Mouse (Mus musculus): Measurements from ENCODE around the gene Akap8. TPM values are rescaled to one million over a fixed set of nuclear protein-coding genes. Genes with fewer than 3 reads are reported as not detected.

The Akap8 gene
- polyA plus RNA-seq, 3 experiments from 2014 or later, result 122 to 190 (median 146) TPM

- no peak for ATAC-seq
Observed at GRCm38 (mm10) chr17:32348406-32348805, 27.4 kb upstream of the Akap8 start.

DNA sequence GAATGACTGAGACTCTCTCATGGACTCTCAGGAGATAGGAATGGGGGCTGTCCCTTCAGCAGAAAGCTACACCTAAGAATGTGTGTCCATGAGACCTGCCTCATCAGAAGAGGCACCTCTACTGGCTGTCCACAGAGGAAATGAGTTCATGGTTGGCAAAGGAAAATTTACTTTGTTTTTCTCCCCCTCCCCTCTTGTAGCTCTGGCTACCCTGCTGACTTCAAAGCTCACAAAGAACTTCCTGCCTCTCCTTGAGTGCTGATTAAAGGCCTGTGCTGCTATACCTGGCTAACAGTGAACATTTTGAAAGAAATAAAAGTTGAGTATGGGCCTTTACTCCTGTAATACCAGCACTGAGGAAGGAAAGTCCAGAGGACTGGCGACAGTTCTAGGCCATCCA lies 20.1 kb upstream of the Akap8 start:
- ATAC-seq, result peak; percentile 65

DNA sequence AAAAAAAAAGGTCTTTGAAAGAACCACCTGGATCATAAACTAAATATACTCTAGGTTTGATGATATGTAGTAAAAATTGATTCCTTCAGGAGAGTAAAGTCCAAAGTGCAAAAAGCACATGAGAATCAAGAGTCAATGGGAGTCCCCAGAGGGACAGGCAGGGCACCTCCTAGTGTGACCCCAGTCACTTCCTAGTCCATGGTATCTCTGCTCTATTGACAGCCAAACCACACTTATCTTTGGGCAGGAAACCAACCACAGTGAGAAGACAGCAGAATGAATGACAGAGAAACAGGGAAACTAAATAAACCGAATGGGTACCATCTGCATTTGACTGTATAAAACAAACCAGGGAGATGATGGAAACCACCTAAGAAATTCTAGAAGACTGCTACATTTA lies 19.1 kb upstream of the Akap8 start:
- ATAC-seq, result no peak

DNA sequence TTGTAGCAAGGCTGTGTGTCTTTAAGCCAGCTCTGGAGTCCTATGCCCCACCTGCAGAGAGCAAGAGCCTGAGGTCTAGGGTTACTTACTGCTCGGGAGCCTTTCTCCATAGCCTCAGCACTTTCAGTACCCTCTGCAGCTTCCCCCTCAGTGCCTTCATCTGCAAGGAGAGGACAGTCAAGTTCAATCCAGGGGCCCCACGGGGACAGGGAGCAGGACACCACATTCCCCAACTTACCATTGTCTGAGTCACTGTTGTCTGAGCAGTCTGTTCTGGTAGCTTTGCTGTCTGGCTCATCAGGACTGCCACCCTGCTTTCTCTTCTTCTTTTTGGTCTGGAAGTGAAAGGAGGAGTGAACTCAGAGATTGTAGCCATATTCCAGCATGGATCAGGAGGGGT lies 14.8 kb upstream of the Akap8 start:
- no peak for ATAC-seq

DNA sequence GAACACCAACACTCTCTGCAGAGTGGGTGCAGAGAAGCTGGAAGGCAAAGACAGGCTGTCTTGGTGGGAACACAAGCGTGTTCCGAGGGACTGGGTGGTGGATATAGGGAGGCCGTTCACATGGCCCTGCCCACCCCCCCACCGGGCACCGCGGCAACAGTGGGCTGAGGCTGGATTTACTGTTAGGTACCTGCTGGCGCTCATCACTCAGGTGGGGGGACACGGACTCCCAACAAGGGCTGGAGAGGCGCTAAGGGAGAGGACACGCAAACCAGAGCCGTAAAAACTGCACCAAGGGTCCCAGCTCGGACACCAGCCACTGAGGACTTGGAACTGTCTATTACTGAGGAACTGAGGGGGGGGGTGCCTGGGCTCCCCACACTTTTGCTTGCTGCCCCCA lies 13.9 kb upstream of the Akap8 start:
- no peak for ATAC-seq

DNA sequence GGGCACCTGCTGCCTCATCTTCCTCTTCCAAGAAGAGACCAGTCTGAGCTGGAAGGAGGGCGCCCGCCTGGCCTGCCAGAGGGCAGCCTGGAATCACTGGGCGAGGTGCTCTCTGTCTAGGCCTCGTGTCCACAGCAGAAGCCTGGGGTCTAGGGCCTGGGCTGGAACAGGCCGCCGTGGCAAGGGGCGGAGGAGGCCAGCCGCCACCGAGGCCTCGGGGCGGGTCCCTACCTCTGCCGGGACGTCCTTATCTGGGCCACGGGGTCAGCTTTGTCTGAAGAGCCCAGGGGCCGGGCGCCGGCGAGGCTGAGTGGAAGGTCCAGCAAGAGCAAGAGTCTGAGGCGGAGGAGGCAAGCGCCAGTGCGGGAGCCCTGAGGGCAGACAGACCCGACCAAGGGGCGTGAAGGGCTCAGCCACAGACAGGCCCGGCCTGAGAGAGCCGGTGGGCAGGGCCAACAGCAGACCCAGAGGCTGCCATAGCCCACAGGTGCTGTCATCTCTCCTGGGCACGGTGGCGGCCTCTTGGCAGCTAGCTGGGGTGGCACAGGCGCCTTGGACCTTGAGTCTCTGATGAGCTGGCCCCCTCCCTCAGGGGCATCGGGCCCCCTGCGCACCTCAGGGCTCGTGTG lies 12.8 kb upstream of the Akap8 start:
- ATAC-seq, result no peak

DNA sequence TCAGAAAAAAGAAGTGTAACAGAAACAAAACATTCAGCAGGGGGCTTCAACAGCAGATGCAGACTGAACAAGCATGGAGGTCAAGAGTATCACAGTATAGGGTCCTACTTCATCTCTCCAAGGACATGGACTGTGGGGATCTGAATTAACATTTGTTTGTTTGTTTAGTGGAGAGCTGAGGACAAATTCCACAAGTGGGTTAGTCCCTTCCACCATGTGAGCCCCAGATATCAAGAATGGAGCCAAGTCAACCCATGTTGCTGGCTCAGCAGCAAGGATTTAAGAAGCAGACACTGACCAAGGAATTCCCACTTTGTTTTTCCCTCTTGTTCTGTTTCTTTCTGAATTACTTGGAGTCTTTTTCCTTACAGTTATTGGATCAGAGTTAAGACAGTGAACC lies 6.5 kb upstream of the Akap8 start:
- no peak for ATAC-seq

GRCm38 (mm10) chr17:32322809-32323208 lies 1.8 kb upstream of the Akap8 start:
- ATAC-seq, result no peak

GRCm38 (mm10) chr17:32321836-32322235 lies 798 bp upstream of the Akap8 start:
- no peak for ATAC-seq

GRCm38 (mm10) chr17:32321390-32321734 lies 324 bp upstream of the Akap8 start:
- ATAC-seq, result peak; percentile 44

DNA sequence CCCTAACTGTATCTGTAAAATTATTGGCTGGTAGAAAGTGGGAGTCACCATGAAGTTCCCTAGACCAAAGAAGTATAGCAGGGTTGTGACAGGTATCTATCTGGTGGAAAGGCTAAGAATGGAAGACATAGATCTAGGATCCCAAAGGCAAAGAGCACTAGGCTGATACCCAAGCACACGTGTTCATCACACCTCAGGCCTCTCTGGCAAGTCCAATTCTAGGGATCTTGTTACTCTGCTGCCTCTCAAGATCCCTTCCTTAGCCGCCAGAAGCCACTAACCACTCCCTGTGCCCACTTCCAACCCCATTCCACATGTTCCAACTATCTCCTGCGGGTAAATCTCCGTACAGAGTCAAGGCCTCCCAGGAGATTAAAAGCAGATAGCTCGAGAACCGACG lies 1.1 kb downstream of the Akap8 start:
- ATAC-seq, result no peak

- no peak for ATAC-seq
Observed at GRCm38 (mm10) chr17:32317708-32318107, 3.3 kb downstream of the Akap8 start.

GRCm38 (mm10) chr17:32317032-32317431 lies 4.0 kb downstream of the Akap8 start:
- ATAC-seq, result no peak

GRCm38 (mm10) chr17:32315560-32315959 lies 5.5 kb downstream of the Akap8 start:
- no peak for ATAC-seq

GRCm38 (mm10) chr17:32313892-32314291 lies 7.1 kb downstream of the Akap8 start:
- no peak for ATAC-seq

GRCm38 (mm10) chr17:32312801-32313200 lies 8.2 kb downstream of the Akap8 start:
- no peak for ATAC-seq

DNA sequence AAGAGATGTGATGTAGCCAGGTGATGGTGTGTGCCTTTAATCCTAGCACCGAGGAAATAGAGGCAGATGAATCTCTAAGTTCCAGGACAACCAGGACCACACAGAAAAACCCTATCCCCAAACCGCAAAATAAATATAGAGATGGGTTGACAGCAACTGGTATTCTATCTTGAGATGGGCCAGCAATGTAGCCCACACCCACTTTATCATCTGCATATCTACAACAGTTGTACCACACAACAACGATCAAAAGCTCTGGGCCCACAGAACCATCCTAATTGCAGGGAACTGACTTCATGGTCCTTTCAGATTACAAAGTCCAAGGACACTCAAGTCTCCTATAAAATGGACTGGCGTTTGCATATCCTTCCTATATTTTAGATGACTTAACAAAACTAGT lies 13.1 kb downstream of the Akap8 start:
- no peak for ATAC-seq

- no peak for ATAC-seq
Observed at GRCm38 (mm10) chr17:32298125-32298524, 22.9 kb downstream of the Akap8 start.

GRCm38 (mm10) chr17:32295901-32296300 lies 25.1 kb downstream of the Akap8 start:
- ATAC-seq, result no peak

- ATAC-seq, result no peak
Observed at GRCm38 (mm10) chr17:32295160-32295559, 25.9 kb downstream of the Akap8 start.

- no peak for ATAC-seq
Observed at GRCm38 (mm10) chr17:32285138-32285670, 35.8 kb downstream of the Akap8 start.

- peak; percentile 74 for ATAC-seq
Observed at GRCm38 (mm10) chr17:32284262-32285137, 36.5 kb downstream of the Akap8 start, which contains the start of gene Brd4. TSS of gene Brd4 (minus strand) at chr17:32284722.

DNA sequence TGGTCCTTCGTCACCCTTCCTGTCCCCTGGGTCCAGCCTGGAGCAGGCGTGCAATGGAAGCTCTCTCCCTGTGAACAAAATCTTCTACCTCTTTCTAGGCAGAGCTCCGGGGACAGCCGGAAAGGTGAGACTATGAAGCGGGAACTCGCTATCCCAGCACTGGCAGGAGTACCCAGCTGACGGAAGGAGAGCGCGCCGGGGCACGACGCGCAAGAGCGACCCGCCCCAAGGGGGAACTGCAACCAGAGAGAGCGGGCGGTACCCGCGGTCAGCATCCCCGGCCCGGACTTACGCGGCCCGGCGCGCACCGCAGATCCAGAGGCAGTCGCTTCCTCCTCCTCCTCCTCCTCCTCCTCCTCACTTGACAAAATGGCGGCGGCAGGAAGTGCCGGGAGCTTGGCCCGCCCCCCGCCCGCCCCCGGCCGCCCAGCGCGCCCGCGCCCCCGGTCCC lies 37.2 kb downstream of the Akap8 start:
- ATAC-seq, result peak; percentile 57

- ATAC-seq, result peak; percentile 1
Observed at GRCm38 (mm10) chr17:32283341-32283740, 37.7 kb downstream of the Akap8 start.

Data from inflammation-experienced regulatory T-cells, adult 6 months (primary cell).